Comparison of ENCODE assay signal across 19 mouse cellular contexts in genomic region chr8:111582386-111582785, GRCm38 (mm10). TPM values are rescaled to one million over a fixed set of nuclear protein-coding genes. Genes with fewer than 3 reads are reported as not detected.
DNase-seq lines count a peak whose midpoint lies in the region; ATAC-seq lines count a peak whose summit lies in the region.
"Had no signal": no experiment of that assay in that cellular context is flagged by ENCODE, and none has a peak within 500 bp of the region (broad histone marks: within the 10 kb centered on the region; RNA-seq: fewer than 3 reads in every experiment).

No protein-coding gene starts in this region.

- H3K36me3 ChIP-seq in midbrain, embryonic 12.5 days, result no peaks in the 10 kb centered on the region
- H3K36me3 ChIP-seq in midbrain, embryonic 11.5 days (ENCODE audit: control insufficient read depth, insufficient read depth, low read length), result no peaks in the 10 kb centered on the region
- no peaks in the 10 kb centered on the region for H3K36me3 ChIP-seq in midbrain, embryonic 16.5 days (ENCODE audit: control insufficient read depth, insufficient read depth, low read length)
- H3K36me3 ChIP-seq: heart, embryonic 12.5 days; limb, embryonic 15.5 days had no signal

- DNase-seq in midbrain, embryonic 11.5 days (ENCODE audit: low spot score, missing footprints), result no peak
- peak; percentile 87 for DNase-seq in CD4-positive helper T cell, adult 2 months (ENCODE audit: low read depth, low spot score)
- DNase-seq in lung, postnatal 4 days, result no peak
- DNase-seq: adrenal gland, postnatal 10 days; cerebellum, adult 9-10 months; gastrocnemius, postnatal 36 days; kidney, adult 18-20 months; kidney, postnatal 14 days; liver, postnatal 0 days; lung, postnatal 14 days; right cerebral cortex, adult 18-20 months had no signal

- H3K4me1 ChIP-seq in midbrain, embryonic 12.5 days, result peaks cover 8% of the 10 kb centered on the region; the same call in 1 of the 2 replicates
- peaks cover 4% of the 10 kb centered on the region; the same call in 1 of the 2 replicates for H3K4me1 ChIP-seq in midbrain, embryonic 11.5 days (ENCODE audit: control insufficient read depth, insufficient read depth, low read length)
- H3K4me1 ChIP-seq in midbrain, embryonic 16.5 days (ENCODE audit: control insufficient read depth, insufficient read depth, low read length), result peaks cover 21% of the 10 kb centered on the region

- ATAC-seq in midbrain, embryonic 12.5 days (ENCODE audit: low FRiP score, low read depth), result no peak
- no peak for ATAC-seq in midbrain, embryonic 11.5 days (ENCODE audit: low FRiP score)
- peak; percentile 71 for ATAC-seq in CD4-positive, CD25-positive, alpha-beta regulatory T cell, adult 4 months
- no peak for ATAC-seq in midbrain, embryonic 16.5 days
- no peak for ATAC-seq in granulocyte monocyte progenitor cell, adult 5-6 weeks (replicated peaks; ENCODE audit: poor library complexity, severe bottlenecking)
- ATAC-seq: hindbrain, embryonic 16.5 days; liver, postnatal 0 days had no signal

- H3K4me2 ChIP-seq in midbrain, embryonic 12.5 days (replicated peaks), result no peak overlapping the region
- H3K4me2 ChIP-seq in midbrain, embryonic 11.5 days, result no peak overlapping the region
- no peak overlapping the region for H3K4me2 ChIP-seq in midbrain, embryonic 16.5 days (ENCODE audit: low read length)
- H3K4me2 ChIP-seq: heart, embryonic 12.5 days; limb, embryonic 15.5 days had no signal

- no peaks in the 10 kb centered on the region for H3K9me3 ChIP-seq in midbrain, embryonic 12.5 days
- no peaks in the 10 kb centered on the region for H3K9me3 ChIP-seq in midbrain, embryonic 11.5 days (ENCODE audit: control insufficient read depth, low read length)
- no peaks in the 10 kb centered on the region for H3K9me3 ChIP-seq in midbrain, embryonic 16.5 days (replicated peaks; ENCODE audit: control insufficient read depth, low read length, poor library complexity, severe bottlenecking)
- H3K9me3 ChIP-seq: limb, embryonic 15.5 days had no signal

- WGBS in midbrain, embryonic 12.5 days, result 63% methylated on average over 3 of the region's 3 CpGs
- 83% methylated on average over 3 of the region's 3 CpGs for WGBS in midbrain, embryonic 11.5 days
- whole genome bisulfite sequencing in midbrain, embryonic 16.5 days, result 32% methylated on average over 3 of the region's 3 CpGs

- H3K27me3 ChIP-seq in midbrain, embryonic 12.5 days, result no peaks in the 10 kb centered on the region
- H3K27me3 ChIP-seq in midbrain, embryonic 11.5 days (ENCODE audit: control insufficient read depth, insufficient read depth, low read length), result no peaks in the 10 kb centered on the region
- H3K27me3 ChIP-seq in midbrain, embryonic 16.5 days (ENCODE audit: control insufficient read depth, insufficient read depth, low read depth, low read length), result no peaks in the 10 kb centered on the region
- H3K27me3 ChIP-seq: CH12.LX; heart, embryonic 12.5 days; limb, embryonic 15.5 days had no signal

- no peak overlapping the region for H3K4me3 ChIP-seq in midbrain, embryonic 12.5 days
- H3K4me3 ChIP-seq in midbrain, embryonic 11.5 days (ENCODE audit: low read depth, low read length), result no peak overlapping the region
- H3K4me3 ChIP-seq in midbrain, embryonic 16.5 days (ENCODE audit: low read depth, low read length), result no peak overlapping the region
- H3K4me3 ChIP-seq: heart, embryonic 12.5 days; limb, embryonic 15.5 days had no signal

- 0 out of 2 replicates have a peak overlapping the region, but pooled peaks have one; percentile 25 for H3K27ac ChIP-seq in midbrain, embryonic 12.5 days (replicated peaks)
- no peak overlapping the region for H3K27ac ChIP-seq in midbrain, embryonic 11.5 days (ENCODE audit: low read depth, low read length)
- H3K27ac ChIP-seq in midbrain, embryonic 16.5 days (ENCODE audit: low read length), result peak overlapping the region; percentile 42; the same call in 1 of the 2 replicates
- H3K27ac ChIP-seq: limb, embryonic 15.5 days had no signal

- H3K9ac ChIP-seq in midbrain, embryonic 12.5 days (replicated peaks), result no peak overlapping the region
- no peak overlapping the region for H3K9ac ChIP-seq in midbrain, embryonic 11.5 days (ENCODE audit: low read length)
- no peak overlapping the region for H3K9ac ChIP-seq in midbrain, embryonic 16.5 days (ENCODE audit: low read depth, low read length)
- H3K9ac ChIP-seq: heart, embryonic 12.5 days; limb, embryonic 15.5 days; liver, postnatal 0 days had no signal

RNA-seq across cellular contexts. Expression of gene Znrf1, which starts 46.5 kb away (rescaled TPM):
- 86.3 and 91.6 TPM in 2 replicates for polyA plus RNA-seq in midbrain, embryonic 12.5 days (2016; fragmentation: Nextera tagmentation; extraction: Ambion mirVana)
- 38.6 and 45.6 TPM in 2 replicates for polyA plus RNA-seq in midbrain, embryonic 11.5 days (2014; fragmentation: Nextera tagmentation; extraction: Ambion mirVana)
- 10 to 100 TPM; 27.5 to 43.5 TPM for polyA plus RNA-seq in CD4-positive, CD25-positive, alpha-beta regulatory T cell, adult 4 months (2017; shearing (Covaris generic))
- 73.2 and 73.4 TPM in 2 replicates for polyA plus RNA-seq in midbrain, embryonic 16.5 days (2015; fragmentation: Nextera tagmentation; extraction: Ambion mirVana)
- 84.7 and 119 TPM in 2 replicates for total RNA-seq in granulocyte monocyte progenitor cell, adult 5-6 weeks (2014; fragmentation: Nextera tagmentation)
- 63.4 and 75.4 TPM in 2 replicates for total RNA-seq in granulocyte monocyte progenitor cell, adult 5-6 weeks (2017)

RNA-seq across cellular contexts. Expression of gene Ldhd, which starts 47.8 kb away (rescaled TPM):
- 0.41 and 0.46 TPM in 2 replicates for polyA plus RNA-seq in midbrain, embryonic 12.5 days (2016; fragmentation: Nextera tagmentation; extraction: Ambion mirVana)
- 0.19 and 0.22 TPM in 2 replicates for polyA plus RNA-seq in midbrain, embryonic 11.5 days (2014; fragmentation: Nextera tagmentation; extraction: Ambion mirVana)
- 1 to 10 TPM in 1 of 2 experiments, under 1 TPM in 1; 0.98 to 2.0 TPM for polyA plus RNA-seq in CD4-positive, CD25-positive, alpha-beta regulatory T cell, adult 4 months (2017; shearing (Covaris generic))
- 0.93 and 1.3 TPM in 2 replicates for polyA plus RNA-seq in midbrain, embryonic 16.5 days (2015; fragmentation: Nextera tagmentation; extraction: Ambion mirVana)
- total RNA-seq in granulocyte monocyte progenitor cell, adult 5-6 weeks (2014; fragmentation: Nextera tagmentation), result not detected in 2 replicates
- not detected in 2 replicates for total RNA-seq in granulocyte monocyte progenitor cell, adult 5-6 weeks (2017)
